Mouse (Mus musculus) frontal cortex, adult (tissue): ENCODE data around the gene Hjurp.
"Not testable (repeated sequence)": the region's sequence is repeated elsewhere in the genome, so short reads cannot be mapped to it uniquely, and the experiment has no call there.

Experiments used
- ATAC-seq: cut with Nextera tagmentation; 2 replicates; pipeline ENCODE4 v1.9.2; 2017; ENCODE audit warnings: mild to moderate bottlenecking, moderate library complexity, mixed read lengths; ENCODE audit not compliant: low TSS enrichment

Hjurp gene

DNA sequence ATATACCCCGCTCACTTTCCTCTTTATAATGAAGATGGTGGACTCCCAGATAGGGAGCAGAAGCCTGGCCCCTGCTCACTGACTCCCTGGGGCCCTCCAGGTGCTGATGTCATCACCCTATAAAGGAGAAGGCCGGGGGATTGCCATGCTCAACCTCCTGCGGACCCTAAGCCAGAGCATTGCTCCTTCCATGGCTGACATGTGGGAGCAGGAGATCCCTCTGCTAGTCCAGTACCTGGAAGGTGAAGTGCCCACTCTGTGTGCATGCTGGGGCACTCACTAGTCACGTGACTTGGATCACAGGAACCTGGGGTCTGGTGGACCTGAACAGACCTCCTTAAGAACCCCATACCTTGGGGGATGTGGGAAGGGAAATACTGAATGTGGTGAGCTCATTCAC, 36.9 kb downstream of the Hjurp start:
- no peak for ATAC-seq

DNA sequence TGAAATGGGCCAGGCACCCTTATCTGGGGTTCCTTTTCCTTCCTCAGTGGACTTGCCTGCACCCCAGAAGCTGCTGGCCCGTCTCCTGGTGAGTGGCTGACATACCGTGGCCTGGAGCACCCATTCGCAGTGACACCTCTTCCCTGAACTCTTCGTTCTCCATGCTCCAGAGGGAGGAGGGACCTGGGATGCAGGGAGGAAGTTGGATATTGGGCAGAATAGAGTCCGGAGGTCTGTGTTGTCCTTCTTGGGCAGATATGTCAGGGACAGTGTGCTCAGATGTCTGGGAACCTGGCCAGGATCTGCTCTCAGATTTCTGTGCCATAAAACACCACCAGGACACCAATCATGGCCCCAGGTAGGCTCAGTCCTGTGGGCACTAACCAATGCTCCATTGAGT, 37.4 kb downstream of the Hjurp start:
- no peak for ATAC-seq

DNA sequence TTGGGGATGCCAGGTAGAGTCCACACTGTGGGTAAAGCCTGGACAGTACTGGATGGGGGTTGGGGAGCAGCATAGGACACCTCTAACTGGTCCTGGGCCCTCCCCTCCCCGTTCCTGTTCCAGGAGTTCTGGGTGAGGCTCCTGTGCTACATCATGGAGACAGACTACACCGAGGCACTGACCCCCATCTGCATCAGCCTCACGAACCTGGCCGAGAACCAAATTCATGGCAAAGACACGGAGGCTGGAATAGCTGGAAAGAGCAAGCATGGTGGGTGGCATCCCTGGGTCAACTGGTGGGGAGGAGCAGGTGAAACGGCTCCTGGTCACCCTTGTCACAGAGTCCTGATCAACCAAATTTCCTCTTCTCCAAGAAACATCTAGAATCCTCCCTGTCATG, 38.7 kb downstream of the Hjurp start:
- no peak for ATAC-seq

DNA sequence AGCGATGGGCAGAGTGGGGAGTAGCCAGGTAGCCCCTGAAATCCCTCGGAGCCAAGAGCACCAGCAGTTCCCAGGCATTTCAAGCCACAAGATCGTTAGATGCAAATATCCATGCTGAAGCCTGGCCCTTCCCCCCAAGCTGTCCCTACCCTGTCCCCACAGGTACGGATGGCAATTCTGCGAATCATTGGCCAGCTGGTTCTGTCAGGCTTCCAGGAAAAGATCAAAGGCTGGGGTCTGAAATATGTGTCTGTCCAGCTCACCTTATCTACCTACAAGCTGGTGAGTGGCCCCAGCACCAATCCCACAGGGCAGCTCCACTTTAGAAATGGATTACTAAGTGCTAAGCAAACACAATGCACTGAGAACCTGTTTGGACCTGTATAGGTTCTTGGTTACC, 40.1 kb downstream of the Hjurp start:
- ATAC-seq: no peak

DNA sequence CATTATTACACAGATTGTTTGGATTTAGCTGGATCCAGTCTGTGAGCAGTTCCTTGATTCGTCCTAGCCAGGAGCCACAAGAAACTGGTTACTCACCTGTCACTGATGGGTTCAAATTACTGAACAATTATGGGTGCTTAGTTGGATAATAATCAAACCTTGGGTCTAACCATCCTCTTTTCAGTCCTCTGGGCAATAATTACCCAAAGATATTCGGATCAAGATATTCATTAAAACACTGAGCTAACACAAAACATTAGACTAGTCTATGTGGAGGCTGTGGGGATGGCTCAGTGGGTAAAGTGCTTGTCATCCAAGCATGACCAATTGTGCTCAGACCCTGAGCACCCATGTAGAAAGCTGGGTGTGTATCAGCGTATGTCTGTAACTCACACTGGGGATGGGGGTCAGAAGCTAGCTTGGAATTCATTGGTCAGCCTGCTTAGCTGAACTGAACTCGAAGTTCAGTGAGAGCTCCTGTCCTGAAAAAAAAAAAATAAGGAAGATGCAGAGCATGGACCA, 41.5 kb downstream of the Hjurp start:
- ATAC-seq: no peak

DNA sequence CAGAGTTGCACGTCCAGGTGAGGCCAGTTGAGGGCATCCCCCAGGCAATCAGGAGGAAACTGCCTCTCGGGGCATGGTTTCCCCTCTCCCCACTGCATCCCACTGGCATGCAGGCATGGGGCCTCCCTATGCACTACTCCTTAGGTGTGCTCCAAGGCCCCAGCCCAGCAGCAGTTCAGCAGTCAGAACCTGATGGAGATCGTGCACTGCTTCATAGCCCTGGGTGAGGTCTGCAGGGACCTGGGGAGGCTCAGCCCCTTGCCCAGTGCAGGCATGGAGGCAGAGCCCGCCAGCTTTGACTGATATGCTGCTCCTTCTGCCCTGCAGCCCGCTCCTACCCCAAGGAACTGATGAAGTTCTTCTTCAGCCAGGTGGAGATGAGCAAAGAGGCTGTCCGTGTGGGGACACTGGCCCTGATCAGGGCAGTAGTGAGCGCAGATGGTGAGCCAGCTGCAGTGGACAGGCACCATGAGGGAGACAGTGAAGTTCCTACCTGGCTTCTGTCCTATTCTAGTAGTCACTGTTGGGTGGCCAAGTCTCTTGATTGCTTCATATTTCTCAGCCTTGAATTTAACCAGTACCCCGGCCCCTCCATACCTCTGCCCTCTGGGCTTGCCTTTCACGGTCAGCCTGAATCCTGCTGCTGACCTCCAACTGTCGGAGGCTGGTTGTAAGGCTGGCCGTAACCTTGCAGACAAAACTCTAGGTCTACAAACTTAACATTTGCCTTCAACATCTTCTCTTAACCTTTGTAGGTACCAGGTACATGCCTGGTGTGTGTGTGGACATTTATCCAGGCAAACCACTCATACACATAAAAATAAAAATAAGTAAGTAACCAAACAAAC, 42.2 kb downstream of the Hjurp start:
- ATAC-seq: no peak

GRCm38 (mm10) chr1:88234646-88235045, 42.8 kb downstream of the Hjurp start:
- ATAC-seq: no peak

DNA sequence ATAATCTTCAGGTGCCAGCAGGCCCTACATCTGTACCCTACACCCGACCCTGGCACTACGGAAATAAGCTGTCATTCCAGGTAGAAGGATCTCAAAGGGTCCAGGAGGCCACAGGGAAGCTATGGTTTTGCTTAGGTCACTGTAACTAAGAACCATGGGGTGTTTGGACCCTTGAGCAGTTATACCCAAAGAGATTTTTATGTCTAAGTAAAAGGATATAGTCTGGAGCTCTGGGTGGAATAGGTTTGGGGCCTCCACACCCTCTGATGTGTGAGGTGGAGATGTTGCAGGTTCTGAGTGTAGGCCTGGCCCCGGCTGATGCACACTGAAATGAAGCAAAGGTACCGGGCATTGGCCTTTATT, 43.2 kb downstream of the Hjurp start:
- no peak for ATAC-seq

DNA sequence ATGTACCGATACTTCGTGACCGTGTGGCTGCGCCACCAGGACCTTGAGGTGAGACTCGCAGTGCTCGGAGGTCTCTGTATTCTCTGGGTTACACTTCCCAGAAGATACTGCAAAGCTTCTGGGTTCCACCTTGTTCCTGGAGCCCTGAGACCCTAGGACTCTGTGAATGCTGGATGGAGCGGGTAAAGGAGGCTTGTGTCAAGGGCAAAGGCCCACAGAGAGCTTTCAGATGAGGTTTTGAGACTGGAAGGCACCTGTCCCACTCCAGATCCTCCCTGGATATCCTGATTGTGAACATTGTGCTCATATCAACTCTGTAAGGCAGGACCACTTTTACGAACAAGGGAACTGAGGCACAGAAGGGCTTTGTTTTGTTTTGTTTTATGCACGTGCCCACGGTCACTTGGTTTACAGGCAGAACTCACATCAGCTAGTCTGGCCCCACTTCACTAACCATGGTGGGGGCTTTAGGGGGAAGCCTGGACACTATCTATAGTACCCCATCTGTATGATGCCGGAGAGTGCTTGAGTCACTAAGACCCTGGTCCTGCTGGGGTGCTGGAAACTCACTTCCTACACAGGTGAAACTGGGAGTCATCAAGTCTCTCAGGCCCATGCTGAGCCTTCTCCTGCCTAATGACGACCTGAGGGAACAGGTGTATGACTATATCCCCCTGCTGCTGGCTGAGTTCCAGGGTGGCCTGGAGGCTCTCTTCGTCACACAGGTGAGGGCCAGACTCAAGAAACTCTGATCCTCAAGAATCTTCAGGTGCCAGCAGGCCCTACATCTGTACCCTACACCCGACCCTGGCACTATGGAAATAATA, 43.8 kb downstream of the Hjurp start:
- ATAC-seq: no peak

DNA sequence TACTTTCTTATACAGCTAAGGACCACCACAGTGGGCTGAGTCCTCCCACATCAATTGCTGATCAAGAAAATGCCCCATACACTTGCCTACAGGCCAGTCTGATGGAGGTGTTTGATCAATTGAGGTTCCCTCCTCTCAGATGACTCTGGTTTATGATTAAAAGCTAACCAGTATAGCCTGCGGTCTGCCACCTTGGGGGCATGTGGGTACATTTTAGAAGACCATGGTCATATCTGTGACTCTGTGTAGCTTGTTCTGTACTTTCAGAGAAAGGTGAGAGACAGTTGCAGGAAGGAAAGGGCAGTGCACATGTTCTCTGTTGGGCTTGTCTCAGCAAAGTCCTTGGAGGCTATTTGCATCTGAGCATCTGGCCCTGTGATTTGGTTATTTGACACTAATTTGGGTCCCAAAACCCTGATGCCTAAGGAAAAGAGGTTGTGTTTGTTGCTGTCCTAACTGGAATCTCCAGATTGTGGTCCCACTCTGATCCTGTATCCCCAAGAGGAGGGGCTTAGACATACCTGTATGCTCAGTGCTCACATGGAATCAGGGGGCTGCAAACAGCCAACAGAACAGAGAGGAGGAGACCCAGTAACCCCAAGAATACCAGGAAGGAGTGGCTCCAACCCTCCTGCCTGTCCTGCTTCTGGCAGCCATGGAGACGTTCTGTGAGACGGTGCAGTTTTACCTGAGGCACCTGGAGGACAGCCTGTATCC, 44.6 kb downstream of the Hjurp start:
- ATAC-seq: no peak

DNA sequence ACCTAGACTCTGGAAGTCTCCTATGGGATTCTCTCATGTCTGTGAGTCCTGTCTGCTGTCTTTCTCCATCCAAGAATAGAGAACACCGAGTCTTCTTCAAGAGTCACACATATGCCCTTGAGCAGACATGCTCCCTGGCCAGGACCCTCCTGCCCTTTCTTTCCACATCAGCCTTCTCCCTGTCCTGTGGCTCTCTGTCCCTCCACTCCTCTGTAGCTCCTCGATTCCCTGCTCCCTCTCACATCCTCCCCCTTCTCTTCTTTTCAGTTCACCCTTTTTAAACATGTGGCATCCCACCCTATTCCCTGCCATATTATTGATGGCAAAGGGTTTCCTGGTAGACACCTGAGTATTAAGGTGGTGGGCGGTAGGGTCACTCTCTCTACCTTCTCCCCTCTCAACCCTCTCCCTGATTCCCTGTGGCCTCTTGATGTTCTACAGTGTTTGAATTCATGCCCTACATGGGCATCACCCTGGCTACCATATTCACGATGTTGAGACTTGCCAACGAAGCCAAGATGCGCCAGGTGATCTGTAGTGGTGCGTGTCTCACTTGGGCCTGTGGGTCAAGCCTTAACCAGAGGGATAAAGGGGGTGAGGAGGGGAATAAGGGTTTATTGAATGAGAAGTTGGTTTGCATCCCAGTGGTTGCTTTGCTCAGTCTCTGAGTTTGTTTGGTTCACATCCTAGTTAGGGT, 45.5 kb downstream of the Hjurp start:
- no peak for ATAC-seq

GRCm38 (mm10) chr1:88230981-88231802, 46.2 kb downstream of the Hjurp start:
- no peak for ATAC-seq

DNA sequence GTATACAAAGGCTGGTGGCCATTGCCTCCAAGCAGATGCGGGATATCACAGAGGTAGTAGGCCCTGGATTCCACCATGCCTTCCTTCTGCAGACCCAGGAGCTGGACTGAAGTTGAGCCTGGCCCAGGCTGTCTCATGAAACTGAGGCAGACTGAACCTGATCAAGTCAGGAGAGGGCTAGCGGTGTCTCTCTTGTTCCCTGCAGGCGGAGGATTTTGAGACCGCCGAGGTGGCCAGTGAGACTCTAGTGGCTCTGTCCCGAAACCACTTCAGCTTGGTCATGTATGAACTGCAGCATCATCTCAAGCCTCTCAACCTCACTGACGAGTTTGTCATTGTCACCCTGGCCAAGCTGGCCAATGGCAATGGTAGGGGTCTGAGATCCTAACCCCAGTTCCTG, 47.0 kb downstream of the Hjurp start:
- ATAC-seq: no peak

DNA sequence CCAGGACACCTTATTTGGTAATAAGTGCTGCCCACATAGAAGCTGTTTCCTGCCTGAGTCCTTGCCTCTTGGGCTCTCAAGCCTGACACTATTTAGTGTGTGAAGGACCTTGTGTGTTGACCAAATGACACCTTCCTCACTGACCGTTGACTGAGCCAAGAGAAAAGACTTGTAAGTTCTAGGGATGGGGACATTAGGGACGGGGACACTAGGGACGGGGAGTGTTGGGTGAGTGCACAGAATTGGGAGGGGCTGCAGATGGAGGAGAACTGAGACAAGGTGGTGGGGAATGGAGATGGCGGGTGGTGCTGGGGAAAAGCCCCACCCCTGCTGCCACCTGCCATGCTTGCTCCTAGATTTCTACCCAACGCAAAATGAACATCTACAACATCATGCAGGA, 47.4 kb downstream of the Hjurp start:
- no peak for ATAC-seq

GRCm38 (mm10) chr1:88229566-88229965, 47.9 kb downstream of the Hjurp start:
- no peak for ATAC-seq

GRCm38 (mm10) chr1:88228121-88228520, 49.3 kb downstream of the Hjurp start:
- ATAC-seq: no peak

GRCm38 (mm10) chr1:88227482-88227881, 50.0 kb downstream of the Hjurp start:
- ATAC-seq: no peak

GRCm38 (mm10) chr1:88226670-88227379, 50.6 kb downstream of the Hjurp start, which contains the start of gene Mroh2a:
Mroh2a (plus strand) TSS chr1:88226986.
- no peak for ATAC-seq

GRCm38 (mm10) chr1:88225741-88226140, 51.7 kb downstream of the Hjurp start:
- no peak for ATAC-seq

DNA sequence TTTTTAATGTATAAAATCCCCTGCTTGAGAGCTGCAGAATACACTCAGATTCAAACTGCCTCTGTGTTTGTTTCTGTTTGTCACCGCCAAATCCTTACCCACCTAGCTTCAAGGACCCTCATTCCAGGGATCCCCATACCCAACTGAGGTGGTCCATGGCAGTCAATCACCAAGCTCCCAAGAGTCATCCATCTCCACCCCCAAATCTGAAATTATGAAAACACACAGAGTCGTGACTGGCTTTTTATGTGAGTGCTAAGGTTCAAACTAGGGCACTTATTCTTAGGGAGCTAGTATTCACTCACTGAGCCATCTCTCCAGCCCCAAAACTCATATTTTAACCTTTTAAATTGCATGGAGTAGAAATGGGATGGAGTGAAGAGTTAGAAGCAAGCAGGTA, 52.1 kb downstream of the Hjurp start:
- ATAC-seq: not testable (repeated sequence)
